Mouse (Mus musculus): ENCODE measurements around the gene Gm45233. TPM values are rescaled to one million over a fixed set of nuclear protein-coding genes. Genes with fewer than 3 reads are reported as not detected.

The Gm45233 gene
- polyA plus RNA-seq, 1 experiment from 2014 or later: 0.62 TPM

DNA sequence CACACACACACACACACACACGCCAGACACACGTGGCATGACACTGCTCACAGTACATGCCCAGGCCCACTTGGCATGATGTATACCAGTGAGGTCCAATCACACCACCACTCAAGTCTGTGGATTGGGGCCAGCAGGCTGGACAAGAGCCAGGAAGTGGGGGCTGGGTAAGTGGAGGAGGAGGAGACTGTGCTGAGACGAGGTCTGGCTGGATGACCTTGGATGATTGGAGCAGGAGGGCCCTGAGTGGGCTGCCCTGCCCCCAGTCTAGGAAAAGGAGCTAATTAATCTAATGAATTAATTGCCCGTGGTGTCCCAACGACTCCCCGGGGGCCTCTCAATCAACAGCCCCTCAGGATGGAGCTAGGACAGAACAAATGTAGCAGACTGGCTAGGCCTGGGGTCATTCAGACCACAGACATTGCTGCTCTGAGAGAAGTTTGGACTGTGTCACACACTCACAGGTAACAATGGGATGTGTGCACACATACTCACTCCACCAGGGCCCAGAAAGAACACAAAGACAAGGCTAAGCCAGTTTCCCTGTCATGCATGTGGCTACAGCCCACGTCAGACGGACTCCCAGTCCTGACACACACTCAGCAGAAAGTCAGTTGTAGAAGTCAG lies 38.3 kb downstream of the Gm45233 start:
- Histone ChIP-seq H3K27me3 (ENCODE audit: control insufficient read depth, insufficient read depth, low read length) (peaks cover 9% of the 10 kb centered on the region; the same call in 1 of the 2 replicates), H3K4me3 (replicated peaks; ENCODE audit: low read length) (no peak overlapping the region), H3K4me1 (ENCODE audit: control insufficient read depth, insufficient read depth, low read length) (no peaks in the 10 kb centered on the region), H3K27ac (ENCODE audit: low read length) (no peak overlapping the region), H3K4me2 (ENCODE audit: low read depth, low read length) (no peak overlapping the region), H3K9me3 (replicated peaks; ENCODE audit: control insufficient read depth, low read length) (no peaks in the 10 kb centered on the region), H3K9ac (ENCODE audit: low read length) (no peak overlapping the region), H3K36me3 (ENCODE audit: control insufficient read depth, insufficient read depth, low read length) (no peaks in the 10 kb centered on the region)
- WGBS: 59% methylated on average over 8 of the region's 8 CpGs
- ATAC-seq (ENCODE audit: insufficient read depth, low FRiP score): 0 out of 2 replicates have a peak, but pooled peaks have one; percentile 31

DNA sequence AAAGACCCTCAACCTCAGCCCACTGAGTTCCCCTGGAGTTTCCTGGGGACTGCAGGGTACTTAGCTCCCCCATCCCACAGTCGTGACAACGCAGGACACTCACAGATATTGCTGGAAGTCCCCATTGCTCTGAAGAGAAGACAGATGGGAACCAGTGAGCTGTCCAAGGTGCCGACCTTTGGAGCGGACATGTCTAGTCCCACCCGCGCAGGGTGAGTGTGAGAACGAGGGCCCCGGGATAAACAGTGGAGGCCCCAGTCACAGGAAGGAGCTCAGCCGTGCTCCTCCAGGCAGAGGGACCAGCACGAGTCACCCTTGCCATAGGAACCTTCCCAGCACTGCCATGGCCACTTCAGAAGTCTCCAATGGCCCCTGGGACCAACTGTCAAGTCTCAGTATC lies 39.3 kb downstream of the Gm45233 start:
- Histone ChIP-seq H3K4me2 (ENCODE audit: low read depth, low read length) (no peak overlapping the region), H3K27ac (ENCODE audit: low read length) (no peak overlapping the region), H3K27me3 (ENCODE audit: control insufficient read depth, insufficient read depth, low read length) (0 out of 2 replicates have a peak, but pooled peaks cover 3% of the 10 kb centered on the region), H3K9ac (ENCODE audit: low read length) (no peak overlapping the region), H3K9me3 (replicated peaks; ENCODE audit: control insufficient read depth, low read length) (no peaks in the 10 kb centered on the region), H3K36me3 (ENCODE audit: control insufficient read depth, insufficient read depth, low read length) (no peaks in the 10 kb centered on the region), H3K4me1 (ENCODE audit: control insufficient read depth, insufficient read depth, low read length) (no peaks in the 10 kb centered on the region), H3K4me3 (replicated peaks; ENCODE audit: low read length) (no peak overlapping the region)
- ATAC-seq (ENCODE audit: insufficient read depth, low FRiP score): no peak
- WGBS: 9% methylated on average over 10 of the region's 10 CpGs

DNA sequence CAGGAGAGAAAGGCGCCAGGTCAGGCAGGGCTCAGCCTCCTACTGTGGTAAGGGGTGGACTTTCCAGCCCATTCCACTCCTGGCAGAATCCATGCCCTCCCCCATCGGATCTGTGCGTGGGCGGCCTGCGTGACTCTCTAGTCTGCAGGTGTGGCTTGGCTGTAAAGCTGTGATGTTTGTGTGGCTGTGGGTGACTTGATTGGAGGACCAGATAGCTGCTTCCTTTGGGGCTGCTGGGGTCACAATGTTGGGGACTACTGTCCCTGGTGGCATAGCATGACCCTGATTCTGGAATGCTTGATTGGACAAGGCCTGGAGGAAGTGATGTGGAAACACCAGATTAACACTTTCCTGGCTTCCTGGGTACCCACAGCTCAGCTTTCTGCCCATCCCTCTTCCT lies 44.7 kb downstream of the Gm45233 start:
- H3K4me2 ChIP-seq (ENCODE audit: low read depth, low read length): no peak overlapping the region
- H3K27me3 ChIP-seq (ENCODE audit: control insufficient read depth, insufficient read depth, low read length): no peaks in the 10 kb centered on the region
- H3K4me1 ChIP-seq (ENCODE audit: control insufficient read depth, insufficient read depth, low read length): no peaks in the 10 kb centered on the region; the same call in 1 of the 2 replicates
- H3K9me3 ChIP-seq (replicated peaks; ENCODE audit: control insufficient read depth, low read length): no peaks in the 10 kb centered on the region
- no peak overlapping the region for H3K9ac ChIP-seq (ENCODE audit: low read length)
- no peaks in the 10 kb centered on the region for H3K36me3 ChIP-seq (ENCODE audit: control insufficient read depth, insufficient read depth, low read length)
- H3K27ac ChIP-seq (ENCODE audit: low read length): no peak overlapping the region
- 37% methylated on average over 5 of the region's 5 CpGs for whole genome bisulfite sequencing
- no peak for ATAC-seq (ENCODE audit: insufficient read depth, low FRiP score)
- H3K4me3 ChIP-seq (replicated peaks; ENCODE audit: low read length): no peak overlapping the region

DNA sequence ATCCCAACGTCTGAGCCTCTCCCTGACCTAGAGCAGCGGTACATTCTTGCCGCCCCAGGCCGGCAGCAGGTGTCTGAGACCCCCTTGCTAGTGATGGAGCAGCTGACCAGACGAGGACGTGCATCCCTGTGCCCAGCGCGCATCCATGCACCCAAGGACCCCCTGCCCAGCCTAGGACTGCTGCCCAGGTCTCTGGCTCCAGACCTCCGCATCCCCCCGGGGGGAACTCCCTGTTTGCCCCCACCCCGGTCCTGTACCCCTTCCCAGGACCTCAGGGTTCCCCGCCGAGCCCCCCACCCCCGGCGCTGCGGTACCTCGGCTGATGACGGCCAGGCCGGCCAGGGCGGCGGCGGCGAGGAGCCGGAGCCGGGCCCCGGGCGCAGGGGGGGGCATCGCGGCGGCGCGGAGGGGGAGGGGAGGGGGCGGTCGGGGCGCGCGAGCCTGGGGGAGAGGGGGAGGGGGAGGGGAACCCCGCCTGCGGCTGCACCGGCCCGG lies 45.8 kb downstream of the Gm45233 start, which contains the start of gene Iglon5:
TSS of gene Iglon5 (minus strand) at position 445 of the 495 bp plus-strand sequence.
- 3% methylated on average over 19 of the region's 41 CpGs for WGBS
- H3K36me3 ChIP-seq (ENCODE audit: control insufficient read depth, insufficient read depth, low read length): no peaks in the 10 kb centered on the region
- peak within 1 kb of the TSS; percentile 68 for H3K9ac ChIP-seq (ENCODE audit: low read length)
- no peaks in the 10 kb centered on the region for H3K27me3 ChIP-seq (ENCODE audit: control insufficient read depth, insufficient read depth, low read length)
- peak within 1 kb of the TSS; percentile 48 for H3K4me3 ChIP-seq (replicated peaks; ENCODE audit: low read length)
- H3K4me2 ChIP-seq (ENCODE audit: low read depth, low read length): peak within 1 kb of the TSS; percentile 67
- no peak within 1 kb of the TSS for H3K27ac ChIP-seq (ENCODE audit: low read length)
- no peaks in the 10 kb centered on the region; the same call in 1 of the 2 replicates for H3K4me1 ChIP-seq (ENCODE audit: control insufficient read depth, insufficient read depth, low read length)
- ATAC-seq (ENCODE audit: insufficient read depth, low FRiP score): 0 out of 2 replicates have a peak, but pooled peaks have one; percentile 23
- no peaks in the 10 kb centered on the region for H3K9me3 ChIP-seq (replicated peaks; ENCODE audit: control insufficient read depth, low read length)

- no peaks in the 10 kb centered on the region; the same call in 1 of the 2 replicates for H3K4me1 ChIP-seq (ENCODE audit: control insufficient read depth, insufficient read depth, low read length)
- H3K9ac ChIP-seq (ENCODE audit: low read length): peak overlapping the region; percentile 68
- WGBS: 2% methylated on average over 13 of the region's 13 CpGs
- no peak overlapping the region for H3K27ac ChIP-seq (ENCODE audit: low read length)
- H3K9me3 ChIP-seq (replicated peaks; ENCODE audit: control insufficient read depth, low read length): no peaks in the 10 kb centered on the region
- H3K27me3 ChIP-seq (ENCODE audit: control insufficient read depth, insufficient read depth, low read length): no peaks in the 10 kb centered on the region; the same call in 1 of the 2 replicates
- H3K36me3 ChIP-seq (ENCODE audit: control insufficient read depth, insufficient read depth, low read length): no peaks in the 10 kb centered on the region
- peak overlapping the region; percentile 48 for H3K4me3 ChIP-seq (replicated peaks; ENCODE audit: low read length)
- peak overlapping the region; percentile 67 for H3K4me2 ChIP-seq (ENCODE audit: low read depth, low read length)
- ATAC-seq (ENCODE audit: insufficient read depth, low FRiP score): peak; percentile 79
These were observed 46.3 kb downstream of the Gm45233 start for GRCm38 (mm10) chr7:43490182-43490584.

DNA sequence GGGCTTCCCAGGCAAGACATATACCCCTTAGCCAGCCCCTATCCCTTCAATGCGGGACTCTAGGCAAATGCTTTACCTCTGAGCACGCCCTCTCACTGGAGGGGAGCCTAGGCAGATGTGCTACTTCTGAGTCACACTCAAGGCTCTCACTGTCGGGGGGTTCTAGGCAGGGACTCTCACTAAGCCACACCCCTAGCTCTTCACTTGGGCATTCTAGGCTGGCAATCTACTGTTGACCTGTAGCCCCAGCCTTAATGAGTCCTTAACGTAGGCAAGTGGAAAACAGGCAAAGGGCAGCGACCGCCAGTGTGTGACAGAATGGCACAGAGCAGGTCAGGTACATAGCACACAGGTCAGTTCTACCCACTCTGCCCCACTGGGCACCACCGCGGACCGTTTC lies 46.9 kb downstream of the Gm45233 start:
- Histone ChIP-seq H3K4me2 (ENCODE audit: low read depth, low read length) (no peak overlapping the region), H3K27ac (ENCODE audit: low read length) (no peak overlapping the region), H3K9ac (ENCODE audit: low read length) (no peak overlapping the region), H3K36me3 (ENCODE audit: control insufficient read depth, insufficient read depth, low read length) (no peaks in the 10 kb centered on the region), H3K27me3 (ENCODE audit: control insufficient read depth, insufficient read depth, low read length) (no peaks in the 10 kb centered on the region; the same call in 1 of the 2 replicates), H3K9me3 (replicated peaks; ENCODE audit: control insufficient read depth, low read length) (no peaks in the 10 kb centered on the region), H3K4me1 (ENCODE audit: control insufficient read depth, insufficient read depth, low read length) (no peaks in the 10 kb centered on the region; the same call in 1 of the 2 replicates), H3K4me3 (replicated peaks; ENCODE audit: low read length) (no peak overlapping the region)
- 57% methylated on average over 9 of the region's 9 CpGs for WGBS
- no peak for ATAC-seq (ENCODE audit: insufficient read depth, low FRiP score)

GRCm38 (mm10) chr7:43495343-43496021 lies 51.6 kb downstream of the Gm45233 start:
- H3K36me3 ChIP-seq (ENCODE audit: control insufficient read depth, insufficient read depth, low read length): no peaks in the 10 kb centered on the region
- no peaks in the 10 kb centered on the region for H3K4me1 ChIP-seq (ENCODE audit: control insufficient read depth, insufficient read depth, low read length)
- H3K9me3 ChIP-seq (replicated peaks; ENCODE audit: control insufficient read depth, low read length): peaks cover 8% of the 10 kb centered on the region; the same call in 1 of the 2 replicates
- H3K27ac ChIP-seq (ENCODE audit: low read length): no peak overlapping the region
- 15% methylated on average over 21 of the region's 21 CpGs for WGBS
- 0 out of 2 replicates have a peak, but pooled peaks have one; percentile 10 for ATAC-seq (ENCODE audit: insufficient read depth, low FRiP score)
- no peak overlapping the region for H3K4me2 ChIP-seq (ENCODE audit: low read depth, low read length)
- H3K27me3 ChIP-seq (ENCODE audit: control insufficient read depth, insufficient read depth, low read length): no peaks in the 10 kb centered on the region; the same call in 1 of the 2 replicates
- no peak overlapping the region for H3K4me3 ChIP-seq (replicated peaks; ENCODE audit: low read length)
- no peak overlapping the region for H3K9ac ChIP-seq (ENCODE audit: low read length)

- Histone ChIP-seq H3K9me3 (replicated peaks; ENCODE audit: control insufficient read depth, low read length) (no peaks in the 10 kb centered on the region), H3K4me3 (replicated peaks; ENCODE audit: low read length) (no peak overlapping the region), H3K4me1 (ENCODE audit: control insufficient read depth, insufficient read depth, low read length) (no peaks in the 10 kb centered on the region), H3K36me3 (ENCODE audit: control insufficient read depth, insufficient read depth, low read length) (no peaks in the 10 kb centered on the region), H3K27ac (ENCODE audit: low read length) (no peak overlapping the region), H3K4me2 (ENCODE audit: low read depth, low read length) (no peak overlapping the region), H3K27me3 (ENCODE audit: control insufficient read depth, insufficient read depth, low read length) (no peaks in the 10 kb centered on the region), H3K9ac (ENCODE audit: low read length) (no peak overlapping the region)
- ATAC-seq (ENCODE audit: insufficient read depth, low FRiP score): no peak
- 37% methylated on average over 4 of the region's 4 CpGs for WGBS
These were observed 68.0 kb downstream of the Gm45233 start for GRCm38 (mm10) chr7:43511707-43512478.
